8 mouse cellular contexts compared by ENCODE assay signal in the genomic region with DNA sequence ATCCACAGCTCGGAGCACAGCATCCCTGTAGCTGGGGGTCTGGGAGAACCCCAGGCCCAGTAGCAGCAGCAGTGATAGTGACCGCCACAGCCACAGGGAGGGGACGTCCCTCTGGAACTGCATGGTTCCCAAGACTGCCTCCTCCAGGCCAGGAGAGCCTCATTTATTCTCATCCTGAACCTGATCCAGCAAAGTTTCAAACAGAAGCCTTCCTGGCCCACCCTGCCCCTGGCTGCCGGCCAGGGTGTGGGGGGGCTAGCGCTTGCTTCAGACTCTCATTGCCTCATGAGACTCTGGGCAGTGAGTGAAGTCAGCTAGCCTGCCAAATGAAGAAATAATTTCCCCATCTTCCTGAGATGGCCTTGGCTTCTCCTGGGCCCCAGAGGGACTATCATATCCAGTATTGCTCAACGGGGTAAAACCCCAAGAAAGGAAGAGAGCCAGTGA. TPM values are rescaled to one million over a fixed set of nuclear protein-coding genes. Genes with fewer than 3 reads are reported as not detected.
A peak's percentile ranks its signal among the peaks of the same experiment; 100 is the strongest.
DNase-seq lines count a peak whose midpoint lies in the region; ATAC-seq and TF ChIP-seq lines count a peak whose summit lies in the region.

A gene (minus strand): TSS at position 306 of the 447 bp plus-strand sequence.

- TF ChIP-seq CTCF in cerebellum, adult 2 months (IDR thresholded peaks at IDR 0.05; ENCODE audit: borderline replicate concordance, insufficient read depth, low read depth, low read length) = no peak

- WGBS in neural tube, embryonic 13.5 days = 64% methylated on average over 6 of the region's 6 CpGs
- WGBS in neural tube, embryonic 15.5 days = 70% methylated on average over 6 of the region's 6 CpGs
- 39% methylated on average over 6 of the region's 6 CpGs for WGBS in embryonic facial prominence, embryonic 14.5 days
- WGBS in cerebellum, adult 2 months = 7% methylated on average over 6 of the region's 6 CpGs

- H3K4me2 ChIP-seq in neural tube, embryonic 13.5 days = no peak within 1 kb of the TSS
- no peak within 1 kb of the TSS for H3K4me2 ChIP-seq in neural tube, embryonic 15.5 days
- no peak within 1 kb of the TSS for H3K4me2 ChIP-seq in embryonic facial prominence, embryonic 14.5 days (ENCODE audit: low read depth, low read length)

- no peak within 1 kb of the TSS for H3K9ac ChIP-seq in neural tube, embryonic 13.5 days
- H3K9ac ChIP-seq in neural tube, embryonic 15.5 days (replicated peaks) = no peak within 1 kb of the TSS
- no peak within 1 kb of the TSS for H3K9ac ChIP-seq in embryonic facial prominence, embryonic 14.5 days (ENCODE audit: low read depth, low read length)

- peak; percentile 75 for DNase-seq in embryonic facial prominence, embryonic 14.5 days (ENCODE audit: low spot score)
- peak; percentile 66 for DNase-seq in heart, postnatal 4 days
- peak; percentile 72 for DNase-seq in lung, postnatal 14 days
- no peak for DNase-seq in left cerebral cortex, postnatal 36 days (ENCODE audit: low spot score in 2 of 2)
- no peak for DNase-seq in cerebellum, postnatal 25 days
- no peak for DNase-seq in cerebellum, adult 2 months

- ATAC-seq in neural tube, embryonic 13.5 days (ENCODE audit: low read depth) = peak; percentile 53
- ATAC-seq in neural tube, embryonic 15.5 days (ENCODE audit: low FRiP score) = no peak
- ATAC-seq in embryonic facial prominence, embryonic 14.5 days (ENCODE audit: low read depth) = peak; percentile 74; the same call in 1 of the 2 replicates

- TF ChIP-seq POLR2A in cerebellum, adult 2 months (IDR thresholded peaks at IDR 0.05; ENCODE audit: borderline replicate concordance, insufficient read depth, low read length) = no peak

- no peak within 1 kb of the TSS for H3K4me3 ChIP-seq in neural tube, embryonic 13.5 days
- H3K4me3 ChIP-seq in neural tube, embryonic 15.5 days (replicated peaks) = no peak within 1 kb of the TSS
- H3K4me3 ChIP-seq in embryonic facial prominence, embryonic 14.5 days (ENCODE audit: low read depth, low read length) = no peak within 1 kb of the TSS
- no peak within 1 kb of the TSS for H3K4me3 ChIP-seq in cerebellum, adult 2 months (replicated peaks; ENCODE audit: insufficient read depth, low read depth, low read length)

- 0 out of 2 replicates have a peak, but pooled peaks cover 8% of the 10 kb centered on the region for H3K4me1 ChIP-seq in neural tube, embryonic 13.5 days (replicated peaks)
- H3K4me1 ChIP-seq in neural tube, embryonic 15.5 days = peaks cover 5% of the 10 kb centered on the region; the same call in 1 of the 2 replicates
- H3K4me1 ChIP-seq in embryonic facial prominence, embryonic 14.5 days (ENCODE audit: control insufficient read depth, insufficient read depth, low read length) = peaks cover 3% of the 10 kb centered on the region; the same call in 1 of the 2 replicates
- no peaks in the 10 kb centered on the region for H3K4me1 ChIP-seq in cerebellum, adult 2 months (ENCODE audit: control insufficient read depth, insufficient read depth, low read length)

- H3K27ac ChIP-seq in neural tube, embryonic 13.5 days (replicated peaks) = no peak within 1 kb of the TSS
- H3K27ac ChIP-seq in neural tube, embryonic 15.5 days (replicated peaks) = no peak within 1 kb of the TSS
- no peak within 1 kb of the TSS for H3K27ac ChIP-seq in embryonic facial prominence, embryonic 14.5 days (replicated peaks; ENCODE audit: low read depth, low read length)
- no peak within 1 kb of the TSS for H3K27ac ChIP-seq in cerebellum, adult 2 months (ENCODE audit: insufficient read depth, low read length)

- no peaks in the 10 kb centered on the region for H3K9me3 ChIP-seq in neural tube, embryonic 13.5 days
- no peaks in the 10 kb centered on the region for H3K9me3 ChIP-seq in neural tube, embryonic 15.5 days (replicated peaks)
- no peaks in the 10 kb centered on the region for H3K9me3 ChIP-seq in embryonic facial prominence, embryonic 14.5 days (ENCODE audit: control insufficient read depth, low read length)

- H3K27me3 ChIP-seq in neural tube, embryonic 13.5 days = no peaks in the 10 kb centered on the region
- no peaks in the 10 kb centered on the region for H3K27me3 ChIP-seq in neural tube, embryonic 15.5 days (replicated peaks)
- H3K27me3 ChIP-seq in embryonic facial prominence, embryonic 14.5 days (replicated peaks; ENCODE audit: control insufficient read depth, insufficient read depth, low read length) = no peaks in the 10 kb centered on the region
- H3K27me3 ChIP-seq in cerebellum, adult 2 months (ENCODE audit: control insufficient read depth, insufficient read depth, low read length) = no peaks in the 10 kb centered on the region

- intact Hi-C loops in left cerebral cortex, postnatal 36 days (cut with DNase I) = no loop called here

- H3K36me3 ChIP-seq in neural tube, embryonic 13.5 days = peaks cover 9% of the 10 kb centered on the region
- peaks cover 5% of the 10 kb centered on the region for H3K36me3 ChIP-seq in neural tube, embryonic 15.5 days
- H3K36me3 ChIP-seq in embryonic facial prominence, embryonic 14.5 days (ENCODE audit: control insufficient read depth, insufficient read depth, low read length) = peaks cover 1% of the 10 kb centered on the region; the same call in 1 of the 2 replicates

RNA-seq across cellular contexts. Expression of the gene that starts here (rescaled TPM):
- 1.3 and 2.4 TPM in 2 replicates for polyA plus RNA-seq in neural tube, embryonic 13.5 days (2015; fragmentation: Nextera tagmentation; extraction: Ambion mirVana)
- polyA plus RNA-seq in neural tube, embryonic 15.5 days (2015; fragmentation: Nextera tagmentation; extraction: Ambion mirVana) = 1.3 TPM in 2 replicates
- 4.1 and 4.9 TPM in 2 replicates for polyA plus RNA-seq in embryonic facial prominence, embryonic 14.5 days (2014; fragmentation: Nextera tagmentation; extraction: Ambion mirVana)
- total RNA-seq in heart, postnatal 4 days (2021) = 1 to 10 TPM in 1 of 2 experiments, under 1 TPM in 1; 0.50 to 1.0 TPM
- not detected for total RNA-seq in left cerebral cortex, postnatal 36 days (2021)
- polyA plus RNA-seq in cerebellum, adult 2 months (2012; rRNA removed) = 0.78 and 1.5 TPM in 2 replicates

Comparison
In these comparisons a context has a peak if more than half of its experiments do, and no peak if none do; other contexts are left out.
1. DNase-seq: peak in embryonic facial prominence, embryonic 14.5 days (single experiment), heart, postnatal 4 days (single experiment) and lung, postnatal 14 days (single experiment); none in left cerebral cortex, postnatal 36 days (0 of 2), cerebellum, postnatal 25 days (0 of 2) and cerebellum, adult 2 months (0 of 2).